Mouse (Mus musculus) limb, embryonic 14.5 days (tissue): ENCODE data around the gene Olfm2. TPM values are rescaled to one million over a fixed set of nuclear protein-coding genes. Genes with fewer than 3 reads are reported as not detected.

Experiments used
- ATAC-seq: fragments of 200-750 bp; cut with Nextera tagmentation; 2 replicates; pipeline ENCODE4 v1.8.0; 2017; ENCODE audit warnings: low read depth, moderate number of reproducible peaks, moderate TSS enrichment; ENCODE audit not compliant: low FRiP score
- DNase-seq: peaks from one replicate; pipeline ENCODE4 v3.0.0-alpha.2; 2015; ENCODE audit warnings: low spot score
- H3K27ac ChIP-seq: fragments of 300-500 bp; sonication (generic); replicated peaks from 2 replicates; pipeline ENCODE4 v1.5.1; 2014; ENCODE audit warnings: low read depth, mild to moderate bottlenecking, low read length, moderate library complexity, mixed read lengths
- H3K27me3 ChIP-seq: fragments of 300-500 bp; sonication (generic); 2 replicates; pipeline ENCODE4 v1.6.1; 2014; ENCODE audit warnings: low read length, mixed read lengths; ENCODE audit not compliant: control insufficient read depth, insufficient read depth
- H3K36me3 ChIP-seq: fragments of 300-500 bp; sonication (generic); 2 replicates; pipeline ENCODE4 v1.6.1; 2014; ENCODE audit warnings: mild to moderate bottlenecking, low read length, moderate library complexity, mixed read lengths; ENCODE audit not compliant: control insufficient read depth, insufficient read depth
- H3K4me1 ChIP-seq: fragments of 300-500 bp; sonication (generic); 2 replicates; pipeline ENCODE4 v1.6.1; 2014; ENCODE audit warnings: antibody characterized with exemption, low read length, mixed read lengths; ENCODE audit not compliant: control insufficient read depth, insufficient read depth
- H3K4me2 ChIP-seq: fragments of 300-500 bp; sonication (generic); replicated peaks from 2 replicates; pipeline ENCODE4 v1.6.1; 2014; ENCODE audit warnings: low read depth, mild to moderate bottlenecking, low read length, moderate library complexity; ENCODE audit not compliant: severe bottlenecking
- H3K4me3 ChIP-seq: fragments of 300-500 bp; sonication (generic); replicated peaks from 2 replicates; pipeline ENCODE4 v1.5.1; 2014; ENCODE audit warnings: low read length
- H3K9ac ChIP-seq: fragments of 300-500 bp; sonication (generic); 2 replicates; pipeline ENCODE4 v1.6.1; 2014; ENCODE audit warnings: mild to moderate bottlenecking, low read depth, low read length, moderate library complexity; ENCODE audit not compliant: severe bottlenecking
- H3K9me3 ChIP-seq: fragments of 300-500 bp; sonication (generic); 2 replicates; pipeline ENCODE4 v1.6.1; 2016; ENCODE audit warnings: low read length; ENCODE audit not compliant: control insufficient read depth
- POLR2A ChIP-seq: fragments of 200-500 bp; IDR thresholded peaks from 2 replicates; pipeline ENCODE4 v1.8.0; 2012; ENCODE audit warnings: inconsistent platforms, mild to moderate bottlenecking, moderate library complexity, borderline replicate concordance; ENCODE audit not compliant: insufficient read depth, insufficient read length; ENCODE audit errors: extremely low read depth
- WGBS: fragments of 180-500 bp; shearing (Covaris S2); extraction: QIAGEN DNeasy Blood & Tissue Kit; methylation state at CpG from one replicate; pipeline ENCODE4 v1.1.7; 2014; 5-methylcytosine and 5-hydroxymethylcytosine counted together
- polyA plus RNA-seq, 2 experiments: library from polyadenylated mRNA; depleted of rRNA in 1 of 2; stranded (reverse) in 1 of 2; unstranded in 1 of 2; fragments of >200 nt; fragmentation: Nextera tagmentation in 1 of 2; extraction: Ambion mirVana in 1 of 2; gene quantifications; 2 replicates each; pipeline versions ENCODE4 v1.2.1 to v1.2.3; 2012 to 2014

The Olfm2 gene
- polyA plus RNA-seq, 2 experiments = 4.8 to 6.9 TPM

GRCm38 (mm10) chr9:20785055-20785454 lies 38.9 kb upstream of the Olfm2 start:
- Histone ChIP-seq H3K4me2 (no peak overlapping the region), H3K4me3 (no peak overlapping the region), H3K9me3 (no peaks in the 10 kb centered on the region), H3K9ac (no peak overlapping the region), H3K4me1 (no peaks in the 10 kb centered on the region), H3K27ac (no peak overlapping the region), H3K27me3 (no peaks in the 10 kb centered on the region), H3K36me3 (no peaks in the 10 kb centered on the region)
- no peak for TF ChIP-seq POLR2A
- ATAC-seq (no peak), DNase-seq (no peak)
- WGBS = 65% methylated on average over 6 of the region's 6 CpGs

GRCm38 (mm10) chr9:20781286-20781685 lies 35.1 kb upstream of the Olfm2 start:
- no peak overlapping the region for H3K27ac ChIP-seq
- no peaks in the 10 kb centered on the region for H3K36me3 ChIP-seq
- ATAC-seq (no peak), DNase-seq (no peak)
- no peaks in the 10 kb centered on the region for H3K27me3 ChIP-seq
- no peak overlapping the region for H3K4me3 ChIP-seq
- H3K4me1 ChIP-seq = no peaks in the 10 kb centered on the region
- no peak overlapping the region for H3K9ac ChIP-seq
- no peak overlapping the region for H3K4me2 ChIP-seq
- no peaks in the 10 kb centered on the region for H3K9me3 ChIP-seq
- TF ChIP-seq POLR2A = no peak
- WGBS = 78% methylated on average over 3 of the region's 3 CpGs

GRCm38 (mm10) chr9:20765274-20765673 lies 19.1 kb upstream of the Olfm2 start:
- H3K4me1 ChIP-seq = no peaks in the 10 kb centered on the region
- H3K27ac ChIP-seq = no peak overlapping the region
- H3K9ac ChIP-seq = no peak overlapping the region
- ATAC-seq (no peak), DNase-seq (no peak)
- no peaks in the 10 kb centered on the region for H3K9me3 ChIP-seq
- no peak for TF ChIP-seq POLR2A
- H3K36me3 ChIP-seq = no peaks in the 10 kb centered on the region
- no peak overlapping the region for H3K4me2 ChIP-seq
- 81% methylated on average over 2 of the region's 2 CpGs for WGBS
- no peak overlapping the region for H3K4me3 ChIP-seq
- H3K27me3 ChIP-seq = no peaks in the 10 kb centered on the region

- Histone ChIP-seq H3K4me3 (no peak overlapping the region), H3K27me3 (no peaks in the 10 kb centered on the region), H3K4me2 (no peak overlapping the region), H3K27ac (no peak overlapping the region), H3K36me3 (no peaks in the 10 kb centered on the region), H3K4me1 (no peaks in the 10 kb centered on the region), H3K9ac (no peak overlapping the region), H3K9me3 (no peaks in the 10 kb centered on the region)
- DNase-seq (no peak), ATAC-seq (no peak)
- no peak for TF ChIP-seq POLR2A
- WGBS = 86% methylated on average over 1 of the region's 1 CpGs
Measured at GRCm38 (mm10) chr9:20763099-20763498, 16.9 kb upstream of the Olfm2 start.

- Histone ChIP-seq H3K9ac (no peak overlapping the region), H3K4me1 (no peaks in the 10 kb centered on the region), H3K9me3 (no peaks in the 10 kb centered on the region), H3K4me2 (no peak overlapping the region), H3K27me3 (no peaks in the 10 kb centered on the region), H3K36me3 (no peaks in the 10 kb centered on the region), H3K4me3 (no peak overlapping the region), H3K27ac (no peak overlapping the region)
- no peak for DNase-seq
- no peak for ATAC-seq
- no peak for TF ChIP-seq POLR2A
- WGBS = 42% methylated on average over 7 of the region's 7 CpGs
Measured at GRCm38 (mm10) chr9:20762197-20762961, 16.2 kb upstream of the Olfm2 start.
